In the genomic region with DNA sequence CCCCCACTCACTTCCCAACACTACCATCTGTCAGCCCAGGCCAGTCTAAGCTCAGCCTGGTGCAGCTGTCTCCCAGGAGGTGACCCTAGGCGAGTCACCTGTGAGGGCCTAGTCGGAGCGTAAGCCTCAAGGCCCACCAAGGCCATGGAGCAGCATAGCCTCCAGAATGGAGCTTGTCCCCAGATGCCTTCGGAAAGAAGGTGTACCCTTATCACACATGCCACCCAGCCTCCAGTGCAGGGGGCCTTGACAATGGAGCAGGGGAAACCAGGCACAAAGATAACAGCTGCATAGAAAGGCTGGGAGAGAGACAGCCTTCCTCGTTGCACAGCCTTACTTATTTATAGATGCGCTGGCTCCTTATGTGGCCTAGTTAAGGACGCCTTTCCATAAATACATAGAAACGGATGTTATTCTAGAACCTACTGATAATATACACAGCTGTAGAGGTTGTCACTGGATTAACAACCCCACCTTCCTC, we compare ENCODE assay signal across 11 mouse cellular contexts.
A peak's percentile ranks its signal among the peaks of the same experiment; 100 is the strongest.
DNase-seq lines count a peak whose midpoint lies in the region; ATAC-seq and TF ChIP-seq lines count a peak whose summit lies in the region.
"Had no signal": no experiment of that assay in that cellular context is flagged by ENCODE, and none has a peak within 500 bp of the region (broad histone marks: within the 10 kb centered on the region; RNA-seq: fewer than 3 reads in every experiment).

No protein-coding gene starts in this region.

- TF ChIP-seq RAD21 in MEL (IDR thresholded peaks at IDR 0.05; ENCODE audit: low read depth, low read length) = no peak

- peak; percentile 47 for ATAC-seq in forebrain, embryonic 11.5 days (replicated peaks; ENCODE audit: low FRiP score)
- ATAC-seq in heart, embryonic 12.5 days (ENCODE audit: insufficient number of reproducible peaks, low FRiP score) = peak; percentile 61
- ATAC-seq in megakaryocyte progenitor cell, adult 5-6 weeks (replicated peaks; ENCODE audit: poor library complexity) = peak; percentile 80
- ATAC-seq in activated CD4-positive, CD25-positive, alpha-beta regulatory T cell, adult 4 months = no peak

- H3K9ac ChIP-seq in forebrain, embryonic 11.5 days (ENCODE audit: low read length) = no peak overlapping the region
- no peak overlapping the region for H3K9ac ChIP-seq in MEL (ENCODE audit: control insufficient read depth, low read depth, low read length, poor library complexity, severe bottlenecking)
- no peak overlapping the region for H3K9ac ChIP-seq in heart, embryonic 12.5 days

- H3K27me3 ChIP-seq in forebrain, embryonic 11.5 days (ENCODE audit: control insufficient read depth, insufficient read depth, low read length) = peaks cover 24% of the 10 kb centered on the region
- peaks cover 82% of the 10 kb centered on the region for H3K27me3 ChIP-seq in forebrain, embryonic 10.5 days (ENCODE audit: poor library complexity, severe bottlenecking)
- no peaks in the 10 kb centered on the region for H3K27me3 ChIP-seq in MEL (ENCODE audit: control insufficient read depth in 1 of 2, insufficient read depth in 2 of 2, low read length in 2 of 2)
- no peaks in the 10 kb centered on the region for H3K27me3 ChIP-seq in heart, embryonic 12.5 days (replicated peaks)

- TF ChIP-seq CTCF in MEL (IDR thresholded peaks at IDR 0.05 in 2 of 3, conservative IDR thresholded peaks at IDR 0.05 in 1 of 3; ENCODE audit: control insufficient read depth in 1 of 3, insufficient read depth in 1 of 3, low read depth in 2 of 3, low read length in 3 of 3, poor library complexity in 1 of 3, severe bottlenecking in 1 of 3) = no peak

- H3K79me2 ChIP-seq in MEL (ENCODE audit: control insufficient read depth, insufficient read depth, low read length, poor library complexity) = no peaks in the 10 kb centered on the region

- no peak for TF ChIP-seq POLR2A in MEL (IDR thresholded peaks at IDR 0.05; ENCODE audit: control insufficient read depth in 1 of 2, insufficient read depth in 1 of 2, low read depth in 1 of 2, low read length in 2 of 2, poor library complexity in 1 of 2)

- no peak overlapping the region for H3K4me3 ChIP-seq in forebrain, embryonic 11.5 days (ENCODE audit: low read depth, low read length)
- H3K4me3 ChIP-seq in forebrain, embryonic 10.5 days = no peak overlapping the region
- no peak overlapping the region for H3K4me3 ChIP-seq in MEL (ENCODE audit: control insufficient read depth in 1 of 2, insufficient read depth in 1 of 2, low read depth in 2 of 2, low read length in 2 of 2)
- no peak overlapping the region for H3K4me3 ChIP-seq in heart, embryonic 12.5 days

- TF ChIP-seq EP300 in MEL (IDR thresholded peaks at IDR 0.05; ENCODE audit: low read depth in 1 of 2, low read length in 2 of 2) = peak; percentile 76 to 85

- no peaks in the 10 kb centered on the region for H3K9me3 ChIP-seq in forebrain, embryonic 11.5 days (ENCODE audit: control insufficient read depth, low read length)
- no peaks in the 10 kb centered on the region for H3K9me3 ChIP-seq in forebrain, embryonic 10.5 days
- H3K9me3 ChIP-seq in MEL (replicated peaks; ENCODE audit: insufficient read depth, low read length) = no peaks in the 10 kb centered on the region
- H3K9me3 ChIP-seq in heart, embryonic 12.5 days (replicated peaks) = no peaks in the 10 kb centered on the region

- peaks cover 14% of the 10 kb centered on the region; the same call in 1 of the 2 replicates for H3K4me1 ChIP-seq in forebrain, embryonic 11.5 days (replicated peaks; ENCODE audit: control insufficient read depth, insufficient read depth, low read length)
- peaks cover 24% of the 10 kb centered on the region for H3K4me1 ChIP-seq in forebrain, embryonic 10.5 days
- peaks cover 5 to 17% of the 10 kb centered on the region in 2 experiments; a peak in 3 of 4 replicates for H3K4me1 ChIP-seq in MEL (ENCODE audit: control insufficient read depth in 1 of 2, insufficient read depth in 2 of 2, low read length in 2 of 2)
- H3K4me1 ChIP-seq in heart, embryonic 12.5 days (replicated peaks) = peaks cover 29% of the 10 kb centered on the region

- H3K27ac ChIP-seq in forebrain, embryonic 11.5 days (ENCODE audit: low read depth, low read length) = no peak overlapping the region
- H3K27ac ChIP-seq in forebrain, embryonic 10.5 days = no peak overlapping the region
- no peak overlapping the region for H3K27ac ChIP-seq in MEL (ENCODE audit: control insufficient read depth, low read depth, low read length)
- peak overlapping the region; percentile 34 for H3K27ac ChIP-seq in heart, embryonic 12.5 days (ENCODE audit: poor library complexity, severe bottlenecking)

- peak; percentile 47 for DNase-seq in forebrain, embryonic 11.5 days (ENCODE audit: low spot score)
- no peak for DNase-seq in forebrain, embryonic 10.5 days (ENCODE audit: extremely low spot score, low spot score)
- DNase-seq in MEL (ENCODE audit: low read depth, low spot score) (peak; percentile 70), adipocyte (ENCODE audit: low spot score) (no peak)
- no peak for DNase-seq in gastrocnemius, postnatal 14 days
- DNase-seq: adrenal gland, postnatal 10 days; kidney, postnatal 36 days; spleen, adult 18-20 months had no signal

- no peak overlapping the region for H3K4me2 ChIP-seq in forebrain, embryonic 11.5 days (ENCODE audit: low read depth, low read length, severe bottlenecking)
- no peak overlapping the region for H3K4me2 ChIP-seq in heart, embryonic 12.5 days

- intact Hi-C loops in gastrocnemius, postnatal 14 days (cut with DNase I; ENCODE audit: low total_unique reads) = no loop called here

- 61% methylated on average over 8 of the region's 8 CpGs for WGBS in forebrain, embryonic 11.5 days
- WGBS in forebrain, embryonic 10.5 days = 65% methylated on average over 8 of the region's 8 CpGs
- 25% methylated on average over 8 of the region's 8 CpGs for WGBS in heart, embryonic 12.5 days

- H3K36me3 ChIP-seq in forebrain, embryonic 11.5 days (ENCODE audit: control insufficient read depth, insufficient read depth, low read length) = no peaks in the 10 kb centered on the region
- no peaks in the 10 kb centered on the region for H3K36me3 ChIP-seq in forebrain, embryonic 10.5 days (replicated peaks)
- peaks cover 0 to 10% of the 10 kb centered on the region in 2 experiments; a peak in 2 of 4 replicates for H3K36me3 ChIP-seq in MEL (ENCODE audit: control insufficient read depth in 1 of 2, insufficient read depth in 2 of 2, low read length in 2 of 2)
- no peaks in the 10 kb centered on the region for H3K36me3 ChIP-seq in heart, embryonic 12.5 days

TF ChIP-seq in MEL, 35 proteins besides CTCF, POLR2A, EP300 and RAD21:
- TF ChIP-seq UBTF (IDR thresholded peaks at IDR 0.05; ENCODE audit: borderline replicate concordance, insufficient read depth, low read depth, low read length) = 0 out of 2 replicates have a peak, but pooled peaks have one; percentile 40
- TF ChIP-seq MEF2A (IDR thresholded peaks at IDR 0.05; ENCODE audit: extremely low read depth, insufficient replicate concordance, low read depth, low read length, poor library complexity, severe bottlenecking) = peak; percentile 90; the same call in 1 of the 2 replicates
- no peak for TF ChIP-seq ZNF384 (IDR thresholded peaks at IDR 0.05; ENCODE audit: low read depth, low read length)
- TF ChIP-seq TBP (IDR thresholded peaks at IDR 0.05; ENCODE audit: low read depth, low read length) = 0 out of 2 replicates have a peak, but pooled peaks have one; percentile 15
- peak; percentile 85 for TF ChIP-seq TCF12 (IDR thresholded peaks at IDR 0.05; ENCODE audit: low read depth, low read length)
- peak; percentile 49; the same call in 1 of the 2 replicates for TF ChIP-seq SIN3A (IDR thresholded peaks at IDR 0.05; ENCODE audit: low read length)
- TF ChIP-seq ETS1 (IDR thresholded peaks at IDR 0.05; ENCODE audit: low read depth, low read length) = peak; percentile 85
- 0 out of 2 replicates have a peak, but pooled peaks have one; percentile 36 for TF ChIP-seq MXI1 (IDR thresholded peaks at IDR 0.05; ENCODE audit: low read depth, low read length)
- peak; percentile 75 for TF ChIP-seq GATA1 (IDR thresholded peaks at IDR 0.05; ENCODE audit: low read depth, low read length)
- no peak for TF ChIP-seq ZC3H11A (IDR thresholded peaks at IDR 0.05; ENCODE audit: low read depth, low read length)
- TF ChIP-seq RCOR1 (IDR thresholded peaks at IDR 0.05; ENCODE audit: low read depth, low read length) = peak; percentile 5; the same call in 1 of the 2 replicates
- peak; percentile 54 for TF ChIP-seq TAL1 (IDR thresholded peaks at IDR 0.05; ENCODE audit: low read length)
- no peak for TF ChIP-seq MYB (IDR thresholded peaks at IDR 0.05; ENCODE audit: low read depth, low read length)
- TF ChIP-seq BHLHE40 (IDR thresholded peaks at IDR 0.05; ENCODE audit: borderline replicate concordance, low read depth, low read length) = no peak

Comparison
In these comparisons a context has a peak if more than half of its experiments do, and no peak if none do; other contexts are left out.
1. DNase-seq: peak in forebrain, embryonic 11.5 days (single experiment) and MEL (single experiment); none in forebrain, embryonic 10.5 days (single experiment), gastrocnemius, postnatal 14 days (single experiment) and adipocyte (single experiment).